Mouse (Mus musculus) neural tube, embryonic 10.5 days (tissue): ENCODE results near the gene Hsd3b7.

Source experiments
- DNase-seq: peaks from one replicate; pipeline ENCODE4 v3.0.0-alpha.2; 2017; ENCODE audit warnings: low spot score; ENCODE audit errors: extremely low spot score

The Hsd3b7 gene

GRCm38 (mm10) chr7:127800435-127801009 lies at the start of gene Hsd3b7:
TSS of gene Hsd3b7 (plus strand) at chr7:127800604.
- DNase-seq: peak; percentile 91

DNA sequence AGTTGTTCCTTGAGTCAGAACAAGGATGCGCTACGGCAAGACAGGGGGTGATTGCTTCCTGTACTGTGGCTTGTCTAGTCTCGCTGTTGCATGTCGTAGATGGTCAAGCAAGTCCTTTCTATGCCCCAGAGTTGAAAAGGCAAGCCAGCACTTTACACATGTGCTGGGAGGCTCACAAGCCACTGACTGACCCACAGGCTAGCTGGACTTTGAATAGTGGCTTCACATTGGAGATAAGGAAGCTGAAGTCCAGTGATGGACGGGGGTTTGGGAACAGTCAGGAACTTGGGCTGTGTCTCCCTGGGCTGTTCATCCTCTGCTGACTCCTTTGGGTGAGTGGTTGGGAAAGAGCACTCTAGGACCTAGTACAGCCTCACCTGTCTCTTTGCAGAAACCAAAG lies 48.8 kb upstream of the Hsd3b7 start:
- no peak for DNase-seq

- no peak for DNase-seq
These were observed 48.3 kb upstream of the Hsd3b7 start for GRCm38 (mm10) chr7:127752069-127752468.

DNA sequence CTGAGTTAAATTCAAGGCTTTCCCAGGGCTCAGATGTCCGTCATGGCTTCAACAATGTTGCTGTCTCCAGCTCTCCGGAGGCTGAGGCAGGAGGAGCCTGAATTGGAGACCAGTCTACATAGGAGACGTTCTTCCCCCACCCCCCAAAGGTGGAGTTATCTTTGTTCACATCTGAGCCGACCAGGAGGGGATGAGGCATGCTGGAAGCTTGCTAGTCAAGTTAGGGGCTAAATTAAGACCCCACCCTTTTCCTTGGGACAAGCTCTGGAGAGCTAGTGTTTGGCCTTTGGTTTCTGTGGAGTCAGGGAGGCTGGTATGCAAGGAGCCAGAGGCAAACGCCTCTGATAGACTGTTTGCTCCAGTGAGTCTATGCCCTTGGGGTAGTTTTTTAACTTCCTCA lies 47.2 kb upstream of the Hsd3b7 start:
- DNase-seq: no peak

- no peak for DNase-seq
These were observed 46.7 kb upstream of the Hsd3b7 start for GRCm38 (mm10) chr7:127753741-127754140.

DNA sequence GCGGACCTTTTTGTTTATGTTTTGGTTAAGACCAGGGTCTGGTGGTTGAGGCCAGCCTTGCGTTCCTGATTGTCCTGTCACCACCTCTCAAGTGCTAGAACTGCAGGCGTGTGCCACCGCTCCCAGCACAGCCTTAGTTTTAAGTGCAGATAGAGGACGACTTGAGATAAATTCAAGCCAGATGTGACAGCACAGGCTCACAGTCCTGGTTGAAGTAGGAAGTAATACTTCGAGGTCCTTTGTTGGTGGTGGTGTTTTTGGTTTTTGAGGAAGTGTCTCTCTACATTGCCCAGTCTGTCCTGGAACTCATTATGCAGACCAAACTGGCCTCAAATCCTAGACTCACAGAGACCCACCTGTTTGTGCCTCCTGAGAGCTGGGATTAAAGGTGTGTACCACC lies 40.7 kb upstream of the Hsd3b7 start:
- DNase-seq: no peak

GRCm38 (mm10) chr7:127760478-127760877 lies 39.9 kb upstream of the Hsd3b7 start:
- DNase-seq: no peak

- DNase-seq: peak; percentile 65
These were observed 39.4 kb upstream of the Hsd3b7 start for GRCm38 (mm10) chr7:127761026-127761425.

- DNase-seq: no peak
These were observed 36.8 kb upstream of the Hsd3b7 start for GRCm38 (mm10) chr7:127763642-127764041.

- no peak for DNase-seq
These were observed 34.6 kb upstream of the Hsd3b7 start for GRCm38 (mm10) chr7:127765756-127766155.

- no peak for DNase-seq
These were observed 33.4 kb upstream of the Hsd3b7 start for GRCm38 (mm10) chr7:127766851-127767609.

DNA sequence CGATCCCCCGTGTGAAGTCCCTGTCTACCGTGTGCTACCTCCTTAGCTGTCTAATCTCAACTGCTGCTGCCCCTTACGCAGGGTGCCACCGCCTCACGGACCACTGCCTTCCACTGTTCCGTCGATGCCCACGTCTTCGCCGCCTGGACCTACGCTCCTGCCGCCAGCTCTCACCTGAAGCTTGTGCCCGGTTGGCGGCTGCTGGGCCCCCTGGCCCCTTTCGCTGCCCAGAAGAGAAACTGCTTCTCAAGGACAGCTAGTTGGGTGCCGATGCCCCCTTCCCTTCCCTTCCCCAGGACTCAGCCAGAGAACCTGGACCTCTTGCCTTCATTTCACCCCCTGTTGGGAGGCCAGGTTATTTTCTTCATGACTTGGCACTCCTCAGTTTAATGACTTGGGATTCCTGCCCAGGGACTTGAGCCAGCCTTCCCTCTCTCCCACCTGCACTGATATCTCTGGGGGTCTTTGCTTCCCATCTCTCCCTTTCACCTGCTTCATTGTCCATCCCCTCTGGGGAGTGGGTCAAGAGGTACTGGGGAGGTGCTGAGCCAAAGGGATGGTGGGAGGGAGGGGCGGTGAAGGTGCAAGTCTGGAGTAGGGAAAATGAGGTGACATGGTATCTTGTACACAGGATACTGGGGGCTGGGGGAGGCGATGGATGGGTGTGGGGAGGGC lies 32.6 kb upstream of the Hsd3b7 start:
- DNase-seq: no peak

GRCm38 (mm10) chr7:127768346-127768996 lies 31.9 kb upstream of the Hsd3b7 start:
- DNase-seq: no peak

DNA sequence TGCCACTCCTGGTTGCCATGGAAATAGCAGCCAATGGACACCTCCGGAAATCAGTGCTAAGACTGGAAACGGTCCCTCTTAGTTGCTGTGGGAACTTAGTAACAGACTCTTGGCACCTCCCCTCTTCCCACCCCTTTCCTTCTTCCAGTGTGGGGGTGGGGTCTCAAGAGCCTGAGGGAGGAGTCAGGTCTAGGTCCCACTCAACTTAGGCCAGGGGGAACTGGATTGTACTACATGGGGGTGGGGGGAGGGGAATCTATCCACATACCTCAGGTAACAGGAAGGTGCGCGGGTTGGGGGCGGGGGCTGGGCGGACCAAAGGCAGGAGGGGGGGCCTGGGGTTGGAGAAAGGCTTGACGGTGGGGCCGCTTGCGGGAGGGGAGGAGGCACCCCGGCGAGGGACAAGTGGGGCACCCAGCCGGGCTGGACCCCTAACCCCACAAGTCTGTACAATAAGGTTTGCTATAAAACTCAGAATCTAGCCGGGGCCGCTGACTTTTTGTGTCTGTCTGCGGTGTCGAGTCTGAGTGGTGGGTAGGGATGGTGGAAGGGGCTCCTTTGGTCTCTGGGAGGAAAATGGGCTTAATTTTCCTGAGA lies 31.3 kb upstream of the Hsd3b7 start:
- peak; percentile 85 for DNase-seq

- peak; percentile 82 for DNase-seq
These were observed 30.8 kb upstream of the Hsd3b7 start, which contains the start of gene Orai3 for GRCm38 (mm10) chr7:127769651-127770038. TSS of gene Orai3 (plus strand) at chr7:127769815.

DNA sequence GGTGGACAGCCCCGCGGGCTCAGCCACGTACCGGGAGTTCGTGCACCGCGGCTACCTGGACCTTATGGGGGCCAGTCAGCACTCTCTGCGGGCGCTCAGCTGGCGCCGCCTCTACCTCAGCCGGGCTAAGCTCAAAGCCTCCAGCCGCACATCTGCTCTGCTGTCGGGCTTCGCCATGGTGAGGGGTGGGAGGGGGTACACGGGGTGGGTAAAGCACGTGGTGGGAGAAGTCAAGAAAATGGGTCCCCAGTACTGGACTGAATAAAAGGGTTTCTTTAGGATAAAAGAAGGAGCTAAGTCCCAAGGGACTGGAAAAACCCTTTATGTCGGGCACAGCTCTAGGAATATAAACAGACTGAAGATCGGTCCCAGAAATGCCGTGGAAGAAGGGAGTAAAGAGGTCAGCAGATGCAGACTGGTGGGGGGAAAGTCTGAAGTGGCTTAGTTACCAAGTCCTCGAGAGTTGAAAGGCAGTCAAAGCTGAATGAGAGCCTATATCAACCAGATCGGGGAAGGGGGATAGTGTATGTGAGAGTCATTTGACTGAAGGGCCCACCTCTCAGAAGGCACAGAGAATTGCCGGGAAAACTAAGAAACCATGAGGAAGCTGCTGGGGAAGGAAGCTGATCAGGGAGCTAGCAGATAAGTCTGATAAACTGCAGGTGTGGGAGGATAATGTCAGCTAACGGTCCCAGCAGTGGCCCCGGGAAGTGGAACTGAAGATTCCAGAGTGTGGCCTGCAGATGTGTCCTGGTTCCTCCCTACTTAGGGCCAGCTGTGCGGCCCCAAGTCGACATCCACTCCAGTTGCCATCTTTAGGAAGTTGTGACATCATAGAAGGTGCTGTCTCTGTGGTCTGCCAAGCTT lies 30.1 kb upstream of the Hsd3b7 start:
- DNase-seq: no peak

GRCm38 (mm10) chr7:127771262-127771661 lies 29.1 kb upstream of the Hsd3b7 start:
- no peak for DNase-seq

DNA sequence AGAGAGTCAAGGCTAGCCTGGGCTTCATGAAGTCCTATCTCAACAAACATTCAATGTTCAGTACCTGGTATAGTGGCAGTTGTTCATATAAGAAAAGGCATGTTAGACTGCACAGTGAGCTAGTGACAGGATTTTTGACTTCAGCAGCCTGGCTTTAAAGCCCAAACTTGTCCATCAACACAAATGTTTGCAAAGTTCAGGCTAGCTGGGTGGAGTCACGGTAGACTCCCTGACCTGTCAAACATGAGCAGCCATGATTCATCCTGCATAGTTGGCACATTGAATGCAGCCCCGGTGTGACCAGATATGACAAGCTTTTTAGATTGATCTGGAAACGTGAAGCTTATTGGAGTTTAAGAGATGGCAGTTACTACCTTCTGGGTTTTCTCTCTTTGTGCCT lies 28.3 kb upstream of the Hsd3b7 start:
- DNase-seq: no peak

GRCm38 (mm10) chr7:127772557-127772956 lies 27.8 kb upstream of the Hsd3b7 start:
- no peak for DNase-seq

GRCm38 (mm10) chr7:127773664-127774384 lies 26.6 kb upstream of the Hsd3b7 start:
- peak; percentile 57 for DNase-seq
